Comparison of ENCODE assay signal across 9 mouse cellular contexts in the genomic region with DNA sequence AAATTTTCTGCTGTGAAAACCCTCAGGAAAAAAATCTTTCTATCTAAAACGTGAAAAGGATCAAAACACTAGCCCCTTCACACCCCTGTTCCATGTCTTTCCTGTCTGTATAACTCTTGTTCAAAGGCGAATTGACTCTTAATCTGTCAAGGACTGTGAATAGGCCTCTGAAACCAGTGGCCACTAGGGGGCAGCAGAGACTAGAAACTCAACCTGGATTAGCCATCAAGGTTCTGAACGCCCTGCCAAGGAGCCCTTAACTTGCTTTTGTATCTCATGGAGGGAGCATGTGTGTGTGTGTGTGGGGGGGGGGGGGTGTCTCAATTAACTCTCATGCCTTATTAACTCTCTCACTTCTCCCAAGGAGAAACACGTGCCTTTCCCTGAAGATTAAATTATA. TPM values are rescaled to one million over a fixed set of nuclear protein-coding genes. Genes with fewer than 3 reads are reported as not detected.
DNase-seq lines count a peak whose midpoint lies in the region; ATAC-seq and TF ChIP-seq lines count a peak whose summit lies in the region.
"Had no signal": no experiment of that assay in that cellular context is flagged by ENCODE, and none has a peak within 500 bp of the region (broad histone marks: within the 10 kb centered on the region; RNA-seq: fewer than 3 reads in every experiment).

No protein-coding gene starts in this region.

- H3K36me3 ChIP-seq in lung, embryonic 14.5 days (ENCODE audit: insufficient read depth), result no peaks in the 10 kb centered on the region
- H3K36me3 ChIP-seq: limb, embryonic 12.5 days had no signal

- DNase-seq in CD8-positive naive resting alpha-beta T cell, adult 2 months (ENCODE audit: low read depth in 2 of 2, low spot score in 2 of 2), result peak; percentile 37 to 50
- DNase-seq in WW6 (ENCODE audit: low read depth, low spot score), result peak; percentile 40
- peak; percentile 96 to 97 for DNase-seq in cerebellum, postnatal 14 days
- peak; percentile 88 to 93 for DNase-seq in frontal cortex, postnatal 36 days (ENCODE audit: low spot score in 2 of 2)
- DNase-seq in large intestine, adult 2 months (ENCODE audit: low read depth, low spot score), result peak; percentile 22
- DNase-seq in lung, embryonic 14.5 days, result peak; percentile 93
- peak; percentile 17 for DNase-seq in skeletal muscle tissue, adult 2 months (ENCODE audit: low read depth, low spot score)

- no peak overlapping the region for H3K27ac ChIP-seq in lung, embryonic 14.5 days (ENCODE audit: low read depth)
- H3K27ac ChIP-seq: limb, embryonic 12.5 days had no signal

- H3K4me1 ChIP-seq in lung, embryonic 14.5 days (ENCODE audit: insufficient read depth), result no peaks in the 10 kb centered on the region

- 15% methylated on average over 4 of the region's 4 CpGs for WGBS in large intestine, adult 2 months
- WGBS in lung, embryonic 14.5 days, result 10% methylated on average over 4 of the region's 4 CpGs

- no peak overlapping the region for H3K9ac ChIP-seq in lung, embryonic 14.5 days
- H3K9ac ChIP-seq: limb, embryonic 12.5 days had no signal

- H3K4me2 ChIP-seq in lung, embryonic 14.5 days, result no peak overlapping the region
- H3K4me2 ChIP-seq: limb, embryonic 12.5 days had no signal

- H3K9me3 ChIP-seq in lung, embryonic 14.5 days (ENCODE audit: low read depth, low read length), result no peaks in the 10 kb centered on the region
- H3K9me3 ChIP-seq: limb, embryonic 12.5 days had no signal

- ATAC-seq in lung, embryonic 14.5 days (ENCODE audit: insufficient read depth), result no peak
- ATAC-seq in erythroid progenitor cell, adult 5-6 weeks (replicated peaks; ENCODE audit: low FRiP score, poor library complexity, severe bottlenecking), result no peak

- TF ChIP-seq CTCF in lung, embryonic 14.5 days (IDR thresholded peaks at IDR 0.05; ENCODE audit: low read depth), result peak; percentile 89

- H3K27me3 ChIP-seq in lung, embryonic 14.5 days (ENCODE audit: insufficient read depth, low read length), result peaks cover 25% of the 10 kb centered on the region

- H3K4me3 ChIP-seq in lung, embryonic 14.5 days (ENCODE audit: low read depth, low read length), result no peak overlapping the region
- H3K4me3 ChIP-seq: limb, embryonic 12.5 days had no signal

RNA-seq across cellular contexts. Expression of a gene that starts 1.8 kb away (rescaled TPM):
- 0.03 and 0.05 TPM in 2 replicates for polyA plus RNA-seq in large intestine, adult 2 months (2012; rRNA removed)
- 0.03 and 0.07 TPM in 2 replicates for polyA plus RNA-seq in lung, embryonic 14.5 days (2014; fragmentation: Nextera tagmentation; extraction: Ambion mirVana)
- not detected in 2 replicates for total RNA-seq in erythroid progenitor cell, adult 5-6 weeks (2015; ENCODE audit: low replicate concordance)
- total RNA-seq in erythroid progenitor cell, adult 5-6 weeks (2017; ENCODE audit: low replicate concordance), result not detected in 2 replicates

Comparison
In these comparisons a context has a peak if more than half of its experiments do, and no peak if none do; other contexts are left out.
1. DNase-seq: peak in every context shown above with its lines; median percentile 96 in cerebellum, postnatal 14 days; 93 in lung, embryonic 14.5 days; 90 in frontal cortex, postnatal 36 days; 44 in CD8-positive naive resting alpha-beta T cell, adult 2 months; 40 in WW6; 22 in large intestine, adult 2 months; 17 in skeletal muscle tissue, adult 2 months.